Mouse (Mus musculus) liver (tissue): ENCODE data around the gene Magi1.

Experiments
- DNase-seq: peaks from one replicate; pipeline ENCODE4 v3.0.0-alpha.2; 2020; ENCODE audit warnings: mixed read lengths

Magi1 gene

GRCm38 (mm10) chr6:94101256-94101655 is 182.5 kb downstream of the Magi1 start:
- DNase-seq = no peak

- DNase-seq = no peak
These were observed 188.6 kb downstream of the Magi1 start for GRCm38 (mm10) chr6:94094924-94095685.

DNA sequence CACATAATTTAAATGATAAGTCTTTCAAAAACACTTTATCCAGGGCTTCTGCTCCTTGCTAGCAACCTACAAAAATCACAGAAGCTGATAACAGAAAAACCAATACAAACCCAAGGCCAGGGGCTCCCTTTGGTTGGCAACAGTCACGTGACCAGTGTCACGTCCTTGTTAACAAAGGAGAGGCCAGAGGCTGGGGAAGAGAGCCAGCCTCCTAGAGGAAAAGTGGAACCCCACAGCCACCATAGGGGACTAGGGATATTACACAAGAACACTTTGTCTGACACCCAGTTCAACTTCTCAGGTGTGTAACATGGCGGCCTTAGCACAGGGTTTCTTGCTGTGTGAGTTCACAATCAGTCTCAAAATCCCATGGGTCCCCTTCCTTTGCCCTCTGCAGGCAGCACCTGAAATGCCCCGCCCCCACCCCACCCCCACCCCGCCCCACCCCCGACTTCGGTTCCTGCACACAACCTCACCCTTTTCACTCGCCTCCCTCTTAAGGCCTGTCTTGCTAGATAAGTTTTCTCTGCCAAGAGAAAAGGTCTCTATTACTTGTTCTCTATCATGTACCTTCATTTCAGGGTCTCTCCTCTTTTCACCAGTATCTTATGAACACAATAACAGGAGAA is 190.6 kb downstream of the Magi1 start:
- peak; percentile 49 for DNase-seq

DNA sequence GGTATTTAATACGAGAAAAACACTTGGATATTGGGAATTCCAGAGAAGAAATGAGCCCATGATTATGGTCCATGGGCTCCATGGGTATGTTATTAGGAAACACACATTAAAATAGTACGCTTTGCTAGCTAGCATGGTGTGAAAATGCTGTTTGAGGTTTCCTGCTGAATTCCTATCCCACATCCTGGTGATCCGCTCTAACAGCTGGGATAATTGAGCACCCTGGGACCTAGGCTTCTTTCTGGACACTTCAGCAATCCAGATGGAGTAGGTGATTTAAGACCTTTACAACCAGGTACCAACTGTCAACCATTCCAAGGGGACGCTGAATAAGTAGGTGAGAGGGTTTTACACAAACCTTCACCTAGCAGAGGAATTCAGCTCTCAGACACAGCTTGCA is 191.2 kb downstream of the Magi1 start:
- DNase-seq = no peak

DNA sequence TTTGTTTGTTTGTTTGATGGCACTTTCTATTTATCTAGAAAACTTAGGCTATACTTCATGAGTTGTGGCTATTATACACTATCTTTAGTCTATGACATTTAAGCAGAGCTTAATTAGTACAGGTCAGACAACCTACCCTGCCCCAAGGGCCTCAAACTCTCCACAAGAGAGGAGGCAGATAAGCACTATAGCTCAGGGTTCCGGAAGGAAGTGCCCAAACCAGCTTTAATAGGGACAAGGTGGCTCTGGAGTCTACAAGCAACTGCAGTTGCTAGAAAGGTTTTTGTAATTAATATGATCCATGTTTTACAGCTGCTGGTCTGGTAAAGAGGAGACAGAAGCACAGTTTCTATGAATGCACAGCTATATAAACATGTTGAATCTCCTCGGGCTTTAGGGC is 196.9 kb downstream of the Magi1 start:
- no peak for DNase-seq

GRCm38 (mm10) chr6:94084752-94085151 is 199.0 kb downstream of the Magi1 start:
- no peak for DNase-seq

DNA sequence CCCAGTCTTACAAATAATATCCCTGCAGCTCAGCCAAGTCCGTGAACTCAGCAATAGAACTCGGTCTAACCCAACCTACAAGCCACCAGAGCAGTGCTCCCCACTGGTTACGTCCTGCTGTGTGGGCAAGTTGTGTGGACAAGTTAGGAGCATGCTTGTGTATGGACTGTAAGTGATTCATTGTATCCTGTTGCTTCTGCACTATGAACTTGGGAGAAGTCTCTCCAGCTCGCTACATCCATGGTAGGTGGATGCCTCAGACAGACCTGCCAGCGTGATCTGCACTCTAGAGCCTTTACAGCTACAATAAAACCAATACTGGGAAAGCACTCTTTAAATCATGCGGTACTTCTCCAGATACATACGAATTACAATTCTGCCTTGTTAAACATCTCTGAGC is 200.3 kb downstream of the Magi1 start:
- no peak for DNase-seq

DNA sequence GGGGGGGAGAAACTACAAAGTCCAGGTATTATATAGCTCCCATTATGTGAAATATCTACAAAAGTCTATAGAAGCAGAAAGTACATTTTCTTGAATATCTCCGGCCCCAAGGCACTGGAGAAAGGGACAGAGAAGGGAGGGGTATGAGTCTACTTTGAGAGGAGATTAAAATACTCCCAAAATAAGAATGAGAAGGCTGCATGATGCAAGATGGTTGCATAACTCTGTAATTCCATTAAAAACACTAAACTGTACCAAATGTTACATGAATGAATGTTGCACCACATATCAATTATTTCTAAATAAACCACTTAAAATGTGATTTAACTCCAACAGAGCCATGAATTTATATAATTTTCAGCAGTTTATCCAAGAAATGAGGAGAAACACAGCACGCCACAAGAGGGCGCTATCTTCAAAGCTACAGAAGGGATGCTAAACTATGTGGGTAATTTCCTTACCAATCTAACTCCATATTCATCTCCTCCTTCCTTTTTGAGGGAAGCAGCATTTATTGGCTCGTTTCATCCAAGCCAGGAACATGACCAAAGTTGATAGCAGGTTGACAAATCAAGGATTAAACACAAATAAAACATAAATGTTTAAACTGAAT is 202.7 kb downstream of the Magi1 start:
- peak; percentile 65 for DNase-seq

DNA sequence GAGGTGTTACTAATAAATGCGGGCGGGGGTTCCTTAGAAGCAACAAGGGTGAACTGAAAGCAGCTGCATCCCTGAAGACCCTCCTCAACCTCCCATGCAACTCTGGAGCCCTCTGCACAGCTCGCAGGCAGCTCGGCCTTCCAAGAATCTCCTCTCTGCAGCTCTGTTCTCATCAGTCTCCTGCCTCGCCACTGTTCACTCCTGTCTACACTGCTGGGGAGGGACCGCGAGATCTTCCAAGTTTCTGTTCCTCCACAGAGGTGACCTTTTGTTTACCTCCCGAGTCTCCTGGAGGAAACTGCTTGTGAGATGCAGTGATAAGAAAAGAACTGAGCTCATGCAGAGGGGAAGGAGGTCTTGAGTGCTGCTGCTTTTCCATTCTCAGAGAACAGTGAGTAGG is 204.8 kb downstream of the Magi1 start:
- no peak for DNase-seq

GRCm38 (mm10) chr6:94077013-94077412 is 206.7 kb downstream of the Magi1 start:
- DNase-seq = no peak

- no peak for DNase-seq
These were observed 207.7 kb downstream of the Magi1 start for GRCm38 (mm10) chr6:94075990-94076389.

DNA sequence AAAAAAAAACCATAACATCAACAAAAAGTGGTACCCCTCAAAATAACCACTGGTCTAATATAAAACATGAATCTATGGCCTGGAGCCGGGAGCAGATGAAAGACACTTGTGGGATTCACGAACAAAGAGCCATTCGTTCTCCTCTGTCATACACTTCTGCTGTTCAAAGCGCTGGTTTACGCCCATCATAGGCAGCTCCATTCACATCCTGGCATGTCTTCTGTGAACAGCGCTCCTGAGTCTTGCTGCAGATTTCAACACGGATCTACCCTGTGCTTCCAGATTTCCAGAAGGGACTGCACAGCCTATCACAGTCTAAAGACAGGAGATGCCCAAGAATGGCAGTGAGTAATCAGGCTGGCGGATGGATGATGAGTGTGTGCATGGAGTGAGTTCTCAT is 208.5 kb downstream of the Magi1 start:
- DNase-seq = no peak

DNA sequence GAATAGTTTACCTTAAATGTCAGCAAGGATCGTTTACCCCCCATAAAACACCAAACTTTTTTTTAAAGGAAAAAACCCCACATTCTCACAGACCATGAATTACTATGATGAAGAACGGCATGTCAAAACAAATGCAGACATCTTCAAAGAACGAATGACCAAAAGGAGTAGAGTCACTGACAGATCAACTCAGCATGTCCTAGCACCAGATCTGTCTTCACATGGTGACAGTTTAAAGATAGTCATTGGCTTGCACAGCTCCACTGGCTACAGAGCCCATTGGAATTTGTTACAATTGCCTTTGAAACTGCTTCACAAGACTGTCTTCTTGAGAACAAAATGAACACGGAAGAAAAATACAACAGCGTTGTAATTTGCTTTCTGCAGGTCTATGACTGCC is 212.0 kb downstream of the Magi1 start:
- no peak for DNase-seq

- DNase-seq = no peak
These were observed 213.0 kb downstream of the Magi1 start for GRCm38 (mm10) chr6:94070702-94071101.

DNA sequence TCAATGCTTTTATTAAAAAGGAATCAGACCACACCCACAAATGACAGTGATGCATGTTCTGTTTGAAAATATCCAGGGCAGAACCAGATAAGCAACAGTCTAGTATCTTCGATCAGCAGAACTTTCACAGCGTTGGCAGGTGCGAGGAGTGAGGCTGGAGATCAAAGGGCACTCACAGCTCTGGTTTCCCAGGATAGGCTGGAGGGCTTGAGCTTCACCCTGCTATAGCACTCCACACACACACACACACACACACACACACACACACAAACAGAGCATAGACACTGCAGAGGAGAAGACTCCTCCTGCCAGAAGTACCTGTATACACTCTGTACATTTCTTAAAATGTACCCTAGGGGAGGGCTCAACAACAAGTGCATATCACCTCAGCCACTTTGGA is 214.3 kb downstream of the Magi1 start:
- peak; percentile 21 for DNase-seq

GRCm38 (mm10) chr6:94067741-94068450 is 215.8 kb downstream of the Magi1 start:
- DNase-seq = no peak

- no peak for DNase-seq
These were observed 218.9 kb downstream of the Magi1 start for GRCm38 (mm10) chr6:94064832-94065231.

GRCm38 (mm10) chr6:94063542-94063941 is 220.2 kb downstream of the Magi1 start:
- no peak for DNase-seq

GRCm38 (mm10) chr6:94061424-94061980 is 222.2 kb downstream of the Magi1 start:
- DNase-seq = no peak

GRCm38 (mm10) chr6:94060621-94061213 is 223.0 kb downstream of the Magi1 start:
- DNase-seq = no peak

DNA sequence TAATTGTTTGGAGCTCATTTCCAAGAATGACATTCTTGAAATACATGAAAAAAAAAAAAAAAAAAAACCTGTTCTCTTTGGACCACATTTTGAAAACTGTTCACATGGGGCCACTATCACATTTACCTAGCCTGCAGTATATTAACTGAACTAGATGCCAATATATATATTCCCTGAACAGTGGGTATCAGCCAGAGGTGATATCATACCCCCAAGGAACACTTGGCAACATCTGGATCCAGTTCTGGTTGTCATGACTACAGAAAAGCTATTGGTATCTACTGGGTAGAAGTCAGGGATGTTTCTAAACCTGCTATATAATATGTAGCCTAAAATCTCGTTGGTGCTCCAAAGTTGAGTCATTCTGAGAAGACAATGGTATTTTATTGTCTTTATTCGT is 224.6 kb downstream of the Magi1 start:
- no peak for DNase-seq

DNA sequence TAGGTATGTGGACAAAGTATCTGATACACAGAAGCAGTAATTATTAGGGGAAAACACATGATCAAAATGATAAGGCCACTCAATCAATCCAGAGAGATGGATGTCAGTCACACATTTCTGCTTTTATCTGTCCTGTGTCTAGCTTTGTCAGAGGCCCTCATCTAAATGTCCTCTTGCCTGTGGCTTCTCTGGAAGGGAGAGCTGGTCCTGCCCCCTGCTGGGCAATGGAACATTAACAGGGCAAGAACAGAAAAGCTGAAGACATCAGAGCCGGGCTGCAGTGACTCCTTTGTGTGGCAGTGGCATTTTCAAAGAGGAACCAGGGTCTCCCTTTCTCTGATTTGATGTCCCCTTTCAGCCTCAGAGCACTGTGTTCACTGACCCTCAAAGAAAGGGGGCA is 229.8 kb downstream of the Magi1 start:
- peak; percentile 33 for DNase-seq

GRCm38 (mm10) chr6:94045180-94045579 is 238.5 kb downstream of the Magi1 start:
- no peak for DNase-seq
